Mouse (Mus musculus) limb, embryonic 15.5 days (tissue): ENCODE measurements around the gene Olfr764-ps1. TPM values are rescaled to one million over a fixed set of nuclear protein-coding genes. Genes with fewer than 3 reads are reported as not detected.
"Not testable (repeated sequence)": the region's sequence is repeated elsewhere in the genome, so short reads cannot be mapped to it uniquely, and the experiment has no call there.

Experiments
- ATAC-seq: fragments of 200-750 bp; cut with Nextera tagmentation; 2 replicates; pipeline ENCODE4 v1.8.0; 2017; ENCODE audit warnings: low read depth, moderate TSS enrichment; ENCODE audit not compliant: insufficient number of reproducible peaks, low FRiP score, low TSS enrichment
- H3K27ac ChIP-seq: fragments of 300-500 bp; sonication (generic); 2 replicates; pipeline ENCODE4 v1.5.1; 2015; ENCODE audit warnings: moderate library complexity, mild to moderate bottlenecking, inconsistent platforms
- H3K27me3 ChIP-seq: fragments of 300-500 bp; sonication (generic); 2 replicates; pipeline ENCODE4 v1.6.1; 2015; ENCODE audit warnings: inconsistent platforms
- H3K36me3 ChIP-seq: fragments of 300-500 bp; sonication (generic); 2 replicates; pipeline ENCODE4 v1.6.1; 2015; ENCODE audit warnings: inconsistent platforms
- H3K4me1 ChIP-seq: fragments of 300-500 bp; sonication (generic); 2 replicates; pipeline ENCODE4 v1.6.1; 2015; ENCODE audit warnings: inconsistent platforms
- H3K4me2 ChIP-seq: fragments of 300-500 bp; sonication (generic); 2 replicates; pipeline ENCODE4 v1.6.1; 2015; ENCODE audit warnings: mild to moderate bottlenecking, inconsistent platforms
- H3K4me3 ChIP-seq: fragments of 300-500 bp; sonication (generic); 2 replicates; pipeline ENCODE4 v1.5.1; 2015; ENCODE audit warnings: mild to moderate bottlenecking, inconsistent platforms
- H3K9ac ChIP-seq: fragments of 300-500 bp; sonication (generic); 2 replicates; pipeline ENCODE4 v1.6.1; 2015; ENCODE audit warnings: inconsistent platforms
- H3K9me3 ChIP-seq: fragments of 300-500 bp; sonication (generic); 2 replicates; pipeline ENCODE4 v1.6.1; 2016; ENCODE audit warnings: inconsistent platforms
- WGBS: fragments of 180-500 bp; shearing (Covaris S2); methylation state at CpG from one replicate; pipeline ENCODE4 v1.1.7; 2015; 5-methylcytosine and 5-hydroxymethylcytosine counted together
- polyA plus RNA-seq: library from polyadenylated mRNA; unstranded; fragments of >200 nt; fragmentation: Nextera tagmentation; extraction: Ambion mirVana; gene quantifications from 2 replicates; pipeline ENCODE4 v1.2.1, GENCODE M21; 2015

The Olfr764-ps1 gene
- polyA plus RNA-seq, result not detected in 2 replicates

GRCm38 (mm10) chr10:129039796-129040195 is at the start of gene Olfr764-ps1:
Gene Olfr764-ps1, minus strand, starts transcription at chr10:129039896.
- Histone ChIP-seq H3K27ac (no peak within 1 kb of the TSS), H3K9ac (no peak within 1 kb of the TSS), H3K36me3 (no peaks in the 10 kb centered on the region), H3K9me3 (no peaks in the 10 kb centered on the region), H3K4me3 (no peak within 1 kb of the TSS), H3K27me3 (no peaks in the 10 kb centered on the region), H3K4me1 (no peaks in the 10 kb centered on the region), H3K4me2 (no peak within 1 kb of the TSS)
- WGBS, result 73% methylated on average over 3 of the region's 3 CpGs
- ATAC-seq, result no peak

GRCm38 (mm10) chr10:129082810-129083209 is 43.1 kb upstream of the Olfr764-ps1 start, which contains the start of gene Olfr767:
Gene Olfr767, minus strand, starts transcription at chr10:129082910.
- H3K9me3 ChIP-seq, ATAC-seq, H3K27me3 ChIP-seq, H3K4me3 ChIP-seq, H3K4me1 ChIP-seq, H3K36me3 ChIP-seq, H3K27ac ChIP-seq, H3K4me2 ChIP-seq, H3K9ac ChIP-seq: not testable (repeated sequence)

- H3K4me3 ChIP-seq, result no peak within 1 kb of the TSS
- no peaks in the 10 kb centered on the region for H3K9me3 ChIP-seq
- no peak within 1 kb of the TSS for H3K27ac ChIP-seq
- H3K4me2 ChIP-seq, result no peak within 1 kb of the TSS
- WGBS, result 77% methylated on average over 2 of the region's 2 CpGs
- H3K36me3 ChIP-seq, result no peaks in the 10 kb centered on the region
- no peaks in the 10 kb centered on the region for H3K4me1 ChIP-seq
- H3K9ac ChIP-seq, result no peak within 1 kb of the TSS
- ATAC-seq, result no peak
- no peaks in the 10 kb centered on the region for H3K27me3 ChIP-seq
These were observed 29.2 kb upstream of the Olfr764-ps1 start, which contains the start of gene Olfr766-ps1 for GRCm38 (mm10) chr10:129068877-129069276. Gene Olfr766-ps1, minus strand, starts transcription at chr10:129068977.

DNA sequence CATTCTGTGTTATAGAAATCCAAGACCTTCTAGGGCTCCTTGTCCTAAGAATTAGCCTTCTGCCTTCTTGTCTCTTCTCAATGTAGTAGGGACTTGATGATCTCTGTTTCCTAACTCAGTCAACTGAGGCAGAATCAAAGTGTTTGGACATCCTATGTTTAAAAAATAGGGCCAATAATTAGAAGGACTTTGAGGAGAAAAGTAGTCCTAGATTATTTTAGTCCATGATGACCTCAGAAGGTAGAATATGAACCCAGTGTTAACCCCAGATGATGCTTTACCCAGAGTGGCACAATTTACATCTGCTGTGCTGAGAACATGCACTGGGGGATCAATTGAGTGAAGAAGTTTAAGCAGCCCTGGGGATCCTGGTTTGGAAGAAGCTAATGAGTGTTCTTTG is 10.2 kb upstream of the Olfr764-ps1 start, which contains the start of gene Olfr765:
TSS of gene Olfr765 (minus strand) at position 101 of the 400 bp plus-strand sequence.
- not testable (repeated sequence) for H3K4me1 ChIP-seq, H3K9ac ChIP-seq, H3K9me3 ChIP-seq, H3K4me2 ChIP-seq, H3K36me3 ChIP-seq, H3K27ac ChIP-seq, ATAC-seq, H3K27me3 ChIP-seq, H3K4me3 ChIP-seq

GRCm38 (mm10) chr10:129028343-129028742 is 11.4 kb downstream of the Olfr764-ps1 start:
- no peak overlapping the region for H3K4me2 ChIP-seq
- WGBS, result 75% methylated on average over 2 of the region's 2 CpGs

GRCm38 (mm10) chr10:129026018-129026662 is 13.6 kb downstream of the Olfr764-ps1 start:
- no peak overlapping the region for H3K4me2 ChIP-seq
- no peak overlapping the region for H3K9ac ChIP-seq
- 57% methylated on average over 3 of the region's 3 CpGs for WGBS
- no peaks in the 10 kb centered on the region for H3K27me3 ChIP-seq
- H3K9me3 ChIP-seq, result no peaks in the 10 kb centered on the region
- no peak overlapping the region for H3K27ac ChIP-seq
- no peak overlapping the region for H3K4me3 ChIP-seq
- H3K4me1 ChIP-seq, result no peaks in the 10 kb centered on the region
- ATAC-seq, result no peak
- no peaks in the 10 kb centered on the region for H3K36me3 ChIP-seq

More at GRCm38 (mm10) chr10:129028343-129028742, 11.4 kb downstream of the Olfr764-ps1 start:
- Histone ChIP-seq H3K27ac (no peak overlapping the region), H3K4me1 (no peaks in the 10 kb centered on the region), H3K27me3 (no peaks in the 10 kb centered on the region), H3K36me3 (no peaks in the 10 kb centered on the region), H3K4me3 (no peak overlapping the region), H3K9ac (no peak overlapping the region), H3K9me3 (no peaks in the 10 kb centered on the region)
- no peak for ATAC-seq

DNA sequence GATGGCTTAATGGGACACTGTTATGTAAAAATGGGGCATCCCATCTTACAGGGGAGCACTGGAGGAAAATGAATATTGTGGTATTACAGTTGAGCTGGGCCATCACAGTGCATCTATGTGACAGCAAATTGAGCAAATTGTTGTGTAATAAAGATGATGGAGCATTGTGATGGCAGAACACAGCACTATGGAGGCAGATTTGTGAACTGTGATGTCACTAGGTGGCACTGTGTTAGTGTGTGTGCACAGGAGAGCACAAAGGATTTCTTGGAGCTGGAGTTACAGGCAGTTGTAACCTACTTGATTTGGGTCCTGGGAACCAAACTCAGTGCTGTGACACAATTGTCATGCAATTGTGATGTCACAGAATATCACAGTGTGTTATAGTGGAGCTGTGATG is 16.4 kb downstream of the Olfr764-ps1 start:
- Histone ChIP-seq H3K4me2 (no peak overlapping the region), H3K27me3 (no peaks in the 10 kb centered on the region), H3K9ac (no peak overlapping the region), H3K4me1 (no peaks in the 10 kb centered on the region), H3K27ac (no peak overlapping the region), H3K36me3 (no peaks in the 10 kb centered on the region), H3K9me3 (no peaks in the 10 kb centered on the region), H3K4me3 (no peak overlapping the region)
- no peak for ATAC-seq

DNA sequence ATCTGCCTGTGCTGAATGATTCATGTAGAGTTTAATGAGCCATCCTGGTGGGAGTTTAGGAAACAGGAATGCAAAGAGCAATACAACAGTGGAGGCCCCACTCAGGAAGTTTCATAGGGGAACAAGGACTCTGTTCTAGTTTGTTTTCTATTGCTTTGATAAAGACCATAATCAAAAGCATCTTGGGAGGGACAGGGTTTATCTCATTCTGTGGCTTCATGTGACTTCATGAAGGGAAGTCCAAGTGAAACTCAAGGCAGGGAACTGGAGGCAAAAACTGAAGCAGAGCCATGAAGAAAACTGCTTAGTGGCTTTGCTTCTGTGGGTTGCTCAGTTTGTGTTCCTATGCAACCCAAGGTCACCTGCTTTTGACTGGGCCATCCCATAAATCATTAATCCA is 25.2 kb downstream of the Olfr764-ps1 start:
- no peak overlapping the region for H3K9ac ChIP-seq
- no peaks in the 10 kb centered on the region for H3K9me3 ChIP-seq
- H3K4me1 ChIP-seq, result no peaks in the 10 kb centered on the region
- no peak overlapping the region for H3K27ac ChIP-seq
- H3K36me3 ChIP-seq, result no peaks in the 10 kb centered on the region
- H3K4me3 ChIP-seq, result no peak overlapping the region
- no peak for ATAC-seq
- no peaks in the 10 kb centered on the region for H3K27me3 ChIP-seq
- no peak overlapping the region for H3K4me2 ChIP-seq

GRCm38 (mm10) chr10:129011511-129011910 is 28.2 kb downstream of the Olfr764-ps1 start:
- H3K27ac ChIP-seq, ATAC-seq, H3K9ac ChIP-seq, H3K27me3 ChIP-seq, H3K36me3 ChIP-seq, H3K4me1 ChIP-seq, H3K9me3 ChIP-seq, H3K4me2 ChIP-seq, H3K4me3 ChIP-seq: not testable (repeated sequence)
- 61% methylated on average over 2 of the region's 5 CpGs for WGBS

DNA sequence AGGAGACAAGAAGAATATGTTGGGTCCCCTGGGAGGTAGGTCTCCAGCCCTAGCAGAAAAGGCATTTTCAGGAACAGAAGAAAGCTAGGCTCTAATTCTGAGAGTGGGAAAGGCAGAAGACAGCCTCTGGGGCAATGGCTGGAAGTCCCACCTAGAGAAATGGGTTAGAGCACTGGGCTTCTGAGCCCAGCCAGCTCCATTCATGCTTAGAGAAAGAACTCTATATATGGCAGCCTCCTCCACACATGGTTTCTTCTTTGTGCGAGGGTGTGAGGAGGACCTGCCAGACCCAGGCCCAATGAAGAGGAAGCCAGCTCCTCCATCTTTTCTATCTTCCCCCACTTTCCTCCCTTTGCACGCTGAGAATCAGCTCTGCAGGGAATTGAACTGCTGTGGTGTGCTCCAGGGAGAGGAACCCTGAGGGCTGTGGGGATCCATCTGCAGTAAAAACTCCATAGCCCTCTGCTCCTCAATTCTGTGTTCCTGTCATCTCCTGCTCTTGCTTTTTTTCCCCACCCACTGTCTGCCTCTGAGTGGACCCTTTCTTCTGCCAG is 29.3 kb downstream of the Olfr764-ps1 start, which contains the start of gene Olfr763:
TSS of gene Olfr763 (plus strand) at position 504 of the 554 bp plus-strand sequence.
- no peaks in the 10 kb centered on the region for H3K36me3 ChIP-seq
- 40% methylated on average over 2 of the region's 2 CpGs for WGBS
- H3K4me3 ChIP-seq, result no peak within 1 kb of the TSS
- no peaks in the 10 kb centered on the region for H3K4me1 ChIP-seq
- ATAC-seq, result no peak
- no peak within 1 kb of the TSS for H3K4me2 ChIP-seq
- no peaks in the 10 kb centered on the region for H3K9me3 ChIP-seq
- H3K9ac ChIP-seq, result no peak within 1 kb of the TSS
- no peaks in the 10 kb centered on the region for H3K27me3 ChIP-seq
- no peak within 1 kb of the TSS for H3K27ac ChIP-seq

GRCm38 (mm10) chr10:129004032-129004920 is 35.4 kb downstream of the Olfr764-ps1 start:
- H3K4me3 ChIP-seq, result no peak overlapping the region
- H3K9ac ChIP-seq, result no peak overlapping the region
- H3K27me3 ChIP-seq, result no peaks in the 10 kb centered on the region
- ATAC-seq, result no peak
- no peaks in the 10 kb centered on the region for H3K9me3 ChIP-seq
- WGBS, result 80% methylated on average over 14 of the region's 14 CpGs
- H3K4me2 ChIP-seq, result no peak overlapping the region
- no peaks in the 10 kb centered on the region for H3K36me3 ChIP-seq
- no peak overlapping the region for H3K27ac ChIP-seq
- no peaks in the 10 kb centered on the region for H3K4me1 ChIP-seq

GRCm38 (mm10) chr10:128996523-128997040 is 43.1 kb downstream of the Olfr764-ps1 start:
- no peak overlapping the region for H3K9ac ChIP-seq
- H3K4me1 ChIP-seq, result no peaks in the 10 kb centered on the region
- H3K4me2 ChIP-seq, result no peak overlapping the region
- H3K27me3 ChIP-seq, result no peaks in the 10 kb centered on the region
- WGBS, result 71% methylated on average over 4 of the region's 4 CpGs
- ATAC-seq, result no peak
- no peaks in the 10 kb centered on the region for H3K9me3 ChIP-seq
- no peaks in the 10 kb centered on the region for H3K36me3 ChIP-seq
- H3K4me3 ChIP-seq, result no peak overlapping the region
- no peak overlapping the region for H3K27ac ChIP-seq
